Mouse (Mus musculus) R1 (cell line): Measurements from ENCODE around the gene Camsap1.
A peak's percentile ranks its signal among the peaks of the same experiment; 100 is the strongest.

ENCODE experiments used
- DNase-seq: peaks from one replicate; pipeline ENCODE4 v3.0.0-alpha.2; 2018; ENCODE audit warnings: low read depth, low spot score

The Camsap1 gene

DNA sequence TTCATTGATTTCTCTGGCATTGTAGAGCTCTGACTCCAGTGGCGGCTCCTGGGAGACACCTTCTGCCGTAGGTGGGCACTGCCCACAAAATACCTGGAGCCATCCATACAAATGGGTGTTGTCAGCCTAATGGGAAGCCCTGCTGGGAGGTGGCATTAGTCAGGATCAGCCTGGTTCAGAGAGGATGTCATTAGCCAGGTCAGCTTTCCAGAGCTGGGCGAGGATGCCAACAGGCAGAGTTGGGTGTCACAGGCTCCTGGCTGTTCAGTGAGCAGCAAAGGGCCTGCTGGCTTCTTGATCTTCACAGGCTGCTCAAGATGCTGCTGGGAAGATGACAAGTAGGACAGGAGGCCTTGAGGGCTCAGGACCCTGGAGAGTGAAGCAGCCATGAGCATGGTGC, 98.3 kb downstream of the Camsap1 start:
- no peak for DNase-seq

DNA sequence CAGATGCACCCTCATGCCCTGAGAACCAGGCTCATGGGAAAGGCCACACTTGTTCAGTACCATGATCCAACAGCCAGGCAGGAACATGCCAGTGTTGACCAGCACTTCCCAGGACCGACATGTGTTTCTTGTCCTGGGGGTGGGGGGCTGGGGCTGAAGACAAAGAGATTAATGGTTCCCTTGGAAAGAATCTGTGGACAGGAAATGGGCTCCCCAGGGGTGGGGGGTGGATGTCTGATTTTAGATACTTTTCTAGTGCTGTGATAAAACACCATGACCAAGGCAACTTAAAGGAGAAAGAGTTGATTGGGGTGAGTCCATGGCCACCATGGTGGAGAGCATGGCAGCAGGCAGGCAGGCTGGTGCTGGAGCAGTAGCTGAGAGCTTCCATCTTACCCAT, 100.8 kb downstream of the Camsap1 start:
- peak; percentile 61 for DNase-seq

DNA sequence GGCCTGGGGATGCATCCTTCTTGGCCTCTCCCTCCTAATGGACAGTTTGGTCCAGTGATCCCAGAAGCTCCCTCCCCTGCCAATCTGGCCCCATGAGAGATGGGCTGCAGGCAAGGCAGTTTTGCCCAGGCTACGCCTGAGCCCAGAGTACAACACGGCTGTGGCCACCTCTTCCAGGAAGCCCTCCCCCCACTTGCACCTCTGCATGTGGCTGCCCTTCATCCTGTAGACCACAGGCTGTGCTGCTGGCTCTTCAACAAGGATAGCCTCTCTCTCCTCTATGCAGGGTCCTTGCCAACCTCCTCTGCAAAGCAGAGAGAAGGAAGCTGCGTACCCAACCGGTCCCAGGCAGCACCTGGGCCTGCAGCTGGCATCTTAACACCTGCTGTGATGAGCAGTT, 104.0 kb downstream of the Camsap1 start:
- DNase-seq: no peak

- no peak for DNase-seq
Observed at GRCm38 (mm10) chr2:25878516-25878915, 104.6 kb downstream of the Camsap1 start.

GRCm38 (mm10) chr2:25877736-25878268, 105.3 kb downstream of the Camsap1 start:
- DNase-seq: peak; percentile 52

GRCm38 (mm10) chr2:25877250-25877735, 105.8 kb downstream of the Camsap1 start:
- DNase-seq: no peak
